Mouse (Mus musculus): Measurements from ENCODE around the gene Ppp1r15a. TPM values are rescaled to one million over a fixed set of nuclear protein-coding genes. Genes with fewer than 3 reads are reported as not detected.
"Not testable (repeated sequence)": the region's sequence is repeated elsewhere in the genome, so short reads cannot be mapped to it uniquely, and the experiment has no call there.

Gene Ppp1r15a
- polyA plus RNA-seq, 1 experiment, result not detected

DNA sequence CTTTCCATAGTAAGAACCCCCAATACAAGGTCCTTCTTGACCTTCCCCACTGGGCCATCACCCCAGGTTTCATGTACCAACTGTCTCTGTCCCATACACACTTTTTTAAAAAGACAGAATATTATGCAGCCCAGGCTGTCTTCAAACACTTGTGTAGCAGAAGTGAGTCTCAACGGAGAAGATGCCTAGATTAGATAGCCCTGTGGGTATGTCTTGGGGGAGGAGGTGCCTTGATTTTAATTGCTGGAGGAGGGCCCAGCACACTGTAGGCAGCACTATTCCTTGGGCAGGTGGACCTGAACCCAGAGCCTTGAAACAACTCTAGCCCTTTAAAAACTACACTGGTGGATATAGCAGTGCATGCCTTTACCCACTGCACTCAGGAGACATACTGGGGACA, 43.9 kb downstream of the Ppp1r15a start:
- 92% methylated on average over 1 of the region's 1 CpGs for WGBS
- no peak overlapping the region for H3K4me3 ChIP-seq (ENCODE audit: insufficient read depth, low read depth, low read length)
- H3K4me1 ChIP-seq (ENCODE audit: control insufficient read depth, insufficient read depth, low read length), result no peaks in the 10 kb centered on the region
- no peak overlapping the region for H3K27ac ChIP-seq (ENCODE audit: insufficient read depth, low read depth, low read length)
- TF ChIP-seq CTCF (IDR thresholded peaks at IDR 0.05; ENCODE audit: insufficient read depth, low read depth, low read length) (no peak), POLR2A (IDR thresholded peaks at IDR 0.05; ENCODE audit: insufficient read depth, low read depth, low read length) (no peak)

DNA sequence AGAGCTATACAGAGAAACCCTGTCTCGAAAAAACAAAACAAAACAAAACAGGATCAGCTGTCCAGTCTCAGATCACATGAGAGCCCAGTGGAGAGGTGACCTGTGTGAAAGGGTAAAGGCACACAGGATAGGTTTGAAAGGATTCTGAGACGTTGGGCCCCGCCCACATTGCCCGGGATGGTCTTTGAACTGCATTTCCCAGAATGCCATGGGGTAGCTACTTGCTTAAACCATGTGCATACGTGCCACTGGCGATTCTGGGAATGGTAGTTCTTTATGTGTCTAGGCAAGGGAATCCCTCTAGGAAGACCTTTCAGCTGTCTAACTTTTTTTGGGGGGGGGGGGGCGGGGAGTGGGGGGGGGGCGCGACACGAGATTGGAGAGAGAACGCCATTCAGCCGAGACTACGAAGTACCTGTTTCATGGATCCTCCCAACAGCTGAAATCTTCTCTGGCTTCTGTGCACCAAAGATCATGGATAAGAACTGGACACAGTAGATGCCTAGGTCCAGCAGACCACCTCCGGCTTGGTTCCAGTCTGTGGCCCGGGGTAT, 44.6 kb downstream of the Ppp1r15a start, which contains the start of gene Tulp2:
TSS of gene Tulp2 (plus strand) at position 504 of the 554 bp plus-strand sequence.
- Histone ChIP-seq H3K4me3 (ENCODE audit: insufficient read depth, low read depth, low read length) (no peak within 1 kb of the TSS), H3K27ac (ENCODE audit: insufficient read depth, low read depth, low read length) (no peak within 1 kb of the TSS), H3K4me1 (ENCODE audit: control insufficient read depth, insufficient read depth, low read length) (no peaks in the 10 kb centered on the region)
- WGBS, result 51% methylated on average over 15 of the region's 15 CpGs
- no peak for TF ChIP-seq POLR2A (IDR thresholded peaks at IDR 0.05; ENCODE audit: insufficient read depth, low read depth, low read length)
- TF ChIP-seq CTCF (IDR thresholded peaks at IDR 0.05; ENCODE audit: insufficient read depth, low read depth, low read length), result no peak

DNA sequence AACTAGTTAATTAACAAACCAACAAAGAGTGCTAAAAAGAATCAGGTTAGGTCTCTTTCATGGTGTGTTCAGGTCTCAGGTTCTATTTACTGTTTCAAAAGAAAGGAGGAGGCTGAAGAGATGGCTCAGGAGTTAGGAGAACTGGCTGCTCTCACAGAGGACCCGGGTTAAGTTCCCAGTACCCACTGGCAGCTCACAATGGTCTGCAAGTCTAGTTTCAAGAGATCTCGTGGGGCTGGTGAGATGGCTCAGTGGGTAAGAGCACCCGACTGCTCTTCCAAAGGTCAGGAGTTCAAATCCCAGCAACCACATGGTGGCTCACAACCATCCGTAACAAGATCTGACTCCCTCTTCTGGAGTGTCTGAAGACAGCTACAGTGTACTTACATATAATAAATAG, 45.8 kb downstream of the Ppp1r15a start:
- WGBS, result 84% methylated on average over 4 of the region's 4 CpGs
- H3K27ac ChIP-seq (ENCODE audit: insufficient read depth, low read depth, low read length); H3K4me1 ChIP-seq (ENCODE audit: control insufficient read depth, insufficient read depth, low read length); H3K4me3 ChIP-seq (ENCODE audit: insufficient read depth, low read depth, low read length): not testable (repeated sequence)

DNA sequence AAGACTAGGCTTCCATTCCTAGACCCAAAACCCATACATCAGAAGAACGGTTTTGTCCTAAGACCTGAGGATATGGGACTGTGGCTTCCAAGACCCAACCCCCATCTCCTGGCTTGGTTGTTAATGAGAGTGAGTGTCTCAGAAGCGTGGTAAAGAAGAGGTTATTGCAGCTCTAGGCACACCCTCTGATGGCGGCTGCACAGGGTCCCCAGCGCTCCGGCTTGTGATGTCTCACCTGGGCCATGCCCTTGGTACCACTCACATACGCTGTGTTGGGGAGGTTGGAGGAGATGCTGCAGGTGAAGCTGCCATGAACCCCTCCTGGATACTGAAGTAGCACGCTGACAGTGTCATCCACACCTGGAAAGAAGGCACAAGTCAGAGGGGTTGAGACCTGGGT, 47.3 kb downstream of the Ppp1r15a start:
- no peak overlapping the region for H3K4me3 ChIP-seq (ENCODE audit: insufficient read depth, low read depth, low read length)
- no peak for TF ChIP-seq POLR2A (IDR thresholded peaks at IDR 0.05; ENCODE audit: insufficient read depth, low read depth, low read length)
- TF ChIP-seq CTCF (IDR thresholded peaks at IDR 0.05; ENCODE audit: insufficient read depth, low read depth, low read length), result no peak
- WGBS, result 95% methylated on average over 7 of the region's 7 CpGs
- no peak overlapping the region for H3K27ac ChIP-seq (ENCODE audit: insufficient read depth, low read depth, low read length)
- H3K4me1 ChIP-seq (ENCODE audit: control insufficient read depth, insufficient read depth, low read length), result peaks cover 5% of the 10 kb centered on the region; the same call in 1 of the 2 replicates

DNA sequence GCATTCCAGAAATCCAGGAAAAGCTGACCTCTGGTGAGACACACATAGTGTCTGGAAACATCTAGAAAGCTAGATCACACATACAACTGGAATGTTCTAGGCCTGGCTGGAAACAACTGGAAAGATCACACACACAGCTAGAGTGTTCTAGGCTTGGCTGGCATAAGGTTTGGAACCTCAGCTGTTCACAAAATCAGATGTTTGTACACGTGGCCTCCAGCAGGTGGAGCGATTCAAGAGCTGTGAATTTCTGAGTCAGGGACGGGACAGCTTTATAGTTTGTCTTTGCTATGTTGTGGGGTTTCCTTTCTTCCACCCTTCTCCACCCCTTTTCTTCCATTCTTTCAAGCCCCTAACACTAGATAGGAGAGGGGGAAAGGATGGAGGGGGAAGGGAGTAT, 49.1 kb downstream of the Ppp1r15a start:
- Histone ChIP-seq H3K4me1 (ENCODE audit: control insufficient read depth, insufficient read depth, low read length) (peaks cover 5% of the 10 kb centered on the region; the same call in 1 of the 2 replicates), H3K4me3 (ENCODE audit: insufficient read depth, low read depth, low read length) (no peak overlapping the region), H3K27ac (ENCODE audit: insufficient read depth, low read depth, low read length) (no peak overlapping the region)
- 3% methylated on average over 3 of the region's 3 CpGs for WGBS
- TF ChIP-seq POLR2A (IDR thresholded peaks at IDR 0.05; ENCODE audit: insufficient read depth, low read depth, low read length) (no peak), CTCF (IDR thresholded peaks at IDR 0.05; ENCODE audit: insufficient read depth, low read depth, low read length) (no peak)

DNA sequence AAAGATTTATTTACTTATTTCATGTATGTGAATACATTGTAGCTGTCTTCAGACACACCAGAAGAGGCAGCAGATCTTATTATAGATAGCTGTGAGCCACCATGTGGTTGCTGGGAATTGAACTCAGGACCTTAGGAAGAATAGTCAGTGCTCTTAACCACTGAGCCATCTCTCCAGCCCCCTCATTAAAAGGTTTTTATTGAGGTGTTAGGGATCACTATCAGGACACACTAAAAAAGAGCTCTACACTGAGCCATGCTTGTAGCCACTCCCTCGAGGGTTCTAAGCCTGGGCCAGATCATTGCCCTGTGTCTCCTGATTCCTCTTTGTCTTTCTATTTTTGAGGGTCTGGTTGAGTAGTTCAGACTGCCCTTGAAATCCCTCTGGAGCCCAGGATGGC, 49.6 kb downstream of the Ppp1r15a start:
- H3K4me3 ChIP-seq (ENCODE audit: insufficient read depth, low read depth, low read length), result no peak overlapping the region
- peaks cover 5% of the 10 kb centered on the region; the same call in 1 of the 2 replicates for H3K4me1 ChIP-seq (ENCODE audit: control insufficient read depth, insufficient read depth, low read length)
- no peak overlapping the region for H3K27ac ChIP-seq (ENCODE audit: insufficient read depth, low read depth, low read length)
- TF ChIP-seq POLR2A (IDR thresholded peaks at IDR 0.05; ENCODE audit: insufficient read depth, low read depth, low read length) (no peak), CTCF (IDR thresholded peaks at IDR 0.05; ENCODE audit: insufficient read depth, low read depth, low read length) (no peak)
- WGBS, result 59% methylated on average over 1 of the region's 1 CpGs

DNA sequence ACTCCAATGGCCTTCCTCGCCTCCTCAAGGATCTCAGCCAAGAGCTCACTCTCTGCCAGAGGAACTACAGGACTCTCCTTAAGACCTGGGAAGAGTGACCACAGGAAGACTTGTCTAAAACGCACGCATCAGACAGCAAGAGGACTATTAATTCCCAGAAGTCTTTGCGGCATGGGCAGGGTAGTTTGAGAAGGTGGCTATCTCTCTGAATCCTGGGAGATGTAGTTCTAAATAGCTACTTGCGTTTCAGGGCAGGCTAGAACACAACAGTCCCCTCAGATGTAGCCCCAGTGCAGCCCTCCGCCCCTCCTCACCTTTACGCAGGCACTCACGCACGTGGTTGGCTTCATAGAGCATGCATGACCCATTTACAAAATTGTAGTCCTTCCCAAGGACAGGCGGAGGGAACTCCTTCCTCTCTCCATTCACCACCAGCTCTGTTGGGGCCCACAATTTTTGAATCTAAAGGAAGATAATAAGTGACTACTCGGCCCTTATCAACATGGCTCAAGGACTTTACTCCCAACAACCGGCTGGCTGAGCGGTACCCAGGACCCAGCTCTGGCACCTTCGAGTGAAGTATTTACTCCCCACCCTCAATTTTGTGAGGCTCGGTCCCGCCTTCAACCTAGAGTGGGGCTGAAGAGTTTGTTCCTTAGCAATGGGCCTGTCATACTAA, 50.6 kb downstream of the Ppp1r15a start:
- no peak for TF ChIP-seq CTCF (IDR thresholded peaks at IDR 0.05; ENCODE audit: insufficient read depth, low read depth, low read length)
- TF ChIP-seq POLR2A (IDR thresholded peaks at IDR 0.05; ENCODE audit: insufficient read depth, low read depth, low read length), result no peak
- 76% methylated on average over 16 of the region's 16 CpGs for WGBS
- H3K4me3 ChIP-seq (ENCODE audit: insufficient read depth, low read depth, low read length), result peak overlapping the region; percentile 34
- peaks cover 5% of the 10 kb centered on the region; the same call in 1 of the 2 replicates for H3K4me1 ChIP-seq (ENCODE audit: control insufficient read depth, insufficient read depth, low read length)
- H3K27ac ChIP-seq (ENCODE audit: insufficient read depth, low read depth, low read length), result 0 out of 2 replicates have a peak overlapping the region, but pooled peaks have one; percentile 0

Other genes starting within 250 kb of the Ppp1r15a start
- not detected in 2 replicates for gene Slc6a21, start 248.8 kb downstream of the Ppp1r15a start, polyA plus RNA-seq (2012; ENCODE audit: insufficient read depth, insufficient read length, low replicate concordance, missing spikeins)
- gene Trpm4, start 192.5 kb downstream of the Ppp1r15a start, polyA plus RNA-seq (2012; ENCODE audit: insufficient read depth, insufficient read length, low replicate concordance, missing spikeins), result not detected in 2 replicates
- not detected in 2 replicates for gene Hrc, start 191.0 kb downstream of the Ppp1r15a start, polyA plus RNA-seq (2012; ENCODE audit: insufficient read depth, insufficient read length, low replicate concordance, missing spikeins)
- gene Ppfia3, start 159.2 kb downstream of the Ppp1r15a start, polyA plus RNA-seq (2012; ENCODE audit: insufficient read depth, insufficient read length, low replicate concordance, missing spikeins), result not detected in 2 replicates
- gene Lin7b, start 155.7 kb downstream of the Ppp1r15a start, polyA plus RNA-seq (2012; ENCODE audit: insufficient read depth, insufficient read length, low replicate concordance, missing spikeins), result not detected in 2 replicates
- 1,039 and 1,720 TPM in 2 replicates for gene Snrnp70, start 130.5 kb downstream of the Ppp1r15a start, polyA plus RNA-seq (2012; ENCODE audit: insufficient read depth, insufficient read length, low replicate concordance, missing spikeins)
- gene Kcna7, start 120.6 kb downstream of the Ppp1r15a start, polyA plus RNA-seq (2012; ENCODE audit: insufficient read depth, insufficient read length, low replicate concordance, missing spikeins), result not detected in 2 replicates
- not detected in 2 replicates for gene Ntf5, start 112.6 kb downstream of the Ppp1r15a start, polyA plus RNA-seq (2012; ENCODE audit: insufficient read depth, insufficient read length, low replicate concordance, missing spikeins)
- gene Lhb, start 105.4 kb downstream of the Ppp1r15a start, polyA plus RNA-seq (2012; ENCODE audit: insufficient read depth, insufficient read length, low replicate concordance, missing spikeins), result not detected in 2 replicates
- not detected in 2 replicates for gene Gys1, start 91.4 kb downstream of the Ppp1r15a start, polyA plus RNA-seq (2012; ENCODE audit: insufficient read depth, insufficient read length, low replicate concordance, missing spikeins)
- gene Ruvbl2, start 88.2 kb downstream of the Ppp1r15a start, polyA plus RNA-seq (2012; ENCODE audit: insufficient read depth, insufficient read length, low replicate concordance, missing spikeins), result not detected in 2 replicates
- 553 and 835 TPM in 2 replicates for gene Ftl1, start 66.4 kb downstream of the Ppp1r15a start, polyA plus RNA-seq (2012; ENCODE audit: insufficient read depth, insufficient read length, low replicate concordance, missing spikeins)
- not detected in 2 replicates for gene Bax, start 59.4 kb downstream of the Ppp1r15a start, polyA plus RNA-seq (2012; ENCODE audit: insufficient read depth, insufficient read length, low replicate concordance, missing spikeins)
- not detected in 2 replicates for gene Tulp2, start 44.4 kb downstream of the Ppp1r15a start, polyA plus RNA-seq (2012; ENCODE audit: insufficient read depth, insufficient read length, low replicate concordance, missing spikeins)
- not detected in 2 replicates for gene Gm45808, start 39.5 kb downstream of the Ppp1r15a start, polyA plus RNA-seq (2012; ENCODE audit: insufficient read depth, insufficient read length, low replicate concordance, missing spikeins)
- not detected in 2 replicates for gene Dhdh, start 37.5 kb downstream of the Ppp1r15a start, polyA plus RNA-seq (2012; ENCODE audit: insufficient read depth, insufficient read length, low replicate concordance, missing spikeins)
- gene Nucb1, start 15.9 kb downstream of the Ppp1r15a start, polyA plus RNA-seq (2012; ENCODE audit: insufficient read depth, insufficient read length, low replicate concordance, missing spikeins), result not detected in 2 replicates
- not detected in 2 replicates for gene Plekha4, start 62 bp upstream of the Ppp1r15a start, polyA plus RNA-seq (2012; ENCODE audit: insufficient read depth, insufficient read length, low replicate concordance, missing spikeins)
- gene Hsd17b14, start 28.6 kb upstream of the Ppp1r15a start, polyA plus RNA-seq (2012; ENCODE audit: insufficient read depth, insufficient read length, low replicate concordance, missing spikeins), result not detected in 2 replicates
- gene Bcat2, start 43.9 kb upstream of the Ppp1r15a start, polyA plus RNA-seq (2012; ENCODE audit: insufficient read depth, insufficient read length, low replicate concordance, missing spikeins), result not detected in 2 replicates
- not detected in 2 replicates for gene Fgf21, start 89.2 kb upstream of the Ppp1r15a start, polyA plus RNA-seq (2012; ENCODE audit: insufficient read depth, insufficient read length, low replicate concordance, missing spikeins)
- not detected in 2 replicates for gene Fut1, start 91.0 kb upstream of the Ppp1r15a start, polyA plus RNA-seq (2012; ENCODE audit: insufficient read depth, insufficient read length, low replicate concordance, missing spikeins)
- gene Izumo1, start 95.5 kb upstream of the Ppp1r15a start, polyA plus RNA-seq (2012; ENCODE audit: insufficient read depth, insufficient read length, low replicate concordance, missing spikeins), result not detected in 2 replicates
- gene Rasip1, start 101.2 kb upstream of the Ppp1r15a start, polyA plus RNA-seq (2012; ENCODE audit: insufficient read depth, insufficient read length, low replicate concordance, missing spikeins), result not detected in 2 replicates
- not detected in 2 replicates for gene Mamstr, start 113.7 kb upstream of the Ppp1r15a start, polyA plus RNA-seq (2012; ENCODE audit: insufficient read depth, insufficient read length, low replicate concordance, missing spikeins)
- gene Fut2, start 140.1 kb upstream of the Ppp1r15a start, polyA plus RNA-seq (2012; ENCODE audit: insufficient read depth, insufficient read length, low replicate concordance, missing spikeins), result not detected in 2 replicates
- not detected in 2 replicates for gene Ntn5, start 157.8 kb upstream of the Ppp1r15a start, polyA plus RNA-seq (2012; ENCODE audit: insufficient read depth, insufficient read length, low replicate concordance, missing spikeins)
- not detected in 2 replicates for gene Sec1, start 168.1 kb upstream of the Ppp1r15a start, polyA plus RNA-seq (2012; ENCODE audit: insufficient read depth, insufficient read length, low replicate concordance, missing spikeins)
- not detected in 2 replicates for gene Car11, start 173.6 kb upstream of the Ppp1r15a start, polyA plus RNA-seq (2012; ENCODE audit: insufficient read depth, insufficient read length, low replicate concordance, missing spikeins)
- 386 TPM in 1 of 2 replicates, not detected in the other for gene Dbp, start 178.8 kb upstream of the Ppp1r15a start, polyA plus RNA-seq (2012; ENCODE audit: insufficient read depth, insufficient read length, low replicate concordance, missing spikeins)
- gene Rpl18, start 189.2 kb upstream of the Ppp1r15a start, polyA plus RNA-seq (2012; ENCODE audit: insufficient read depth, insufficient read length, low replicate concordance, missing spikeins), result not detected in 2 replicates
- gene Sphk2, start 191.7 kb upstream of the Ppp1r15a start, polyA plus RNA-seq (2012; ENCODE audit: insufficient read depth, insufficient read length, low replicate concordance, missing spikeins), result not detected in 2 replicates
- not detected in 2 replicates for gene Fam83e, start 194.9 kb upstream of the Ppp1r15a start, polyA plus RNA-seq (2012; ENCODE audit: insufficient read depth, insufficient read length, low replicate concordance, missing spikeins)
- gene Spaca4, start 199.5 kb upstream of the Ppp1r15a start, polyA plus RNA-seq (2012; ENCODE audit: insufficient read depth, insufficient read length, low replicate concordance, missing spikeins), result not detected in 2 replicates